Mouse (Mus musculus) embryonic facial prominence, embryonic 10.5 days (tissue): ENCODE data around the gene Cxxc4. TPM values are rescaled to one million over a fixed set of nuclear protein-coding genes. Genes with fewer than 3 reads are reported as not detected.

Experiments used
- DNase-seq: peaks from one replicate; pipeline ENCODE4 v3.0.0-alpha.2; 2017; ENCODE audit warnings: low spot score
- H3K27ac ChIP-seq: fragments of 300-500 bp; sonication (generic); replicated peaks from 2 replicates; pipeline ENCODE4 v1.5.1; 2016; ENCODE audit warnings: mild to moderate bottlenecking
- H3K27me3 ChIP-seq: fragments of 300-500 bp; sonication (generic); replicated peaks from 2 replicates; pipeline ENCODE4 v1.6.1; 2016; ENCODE audit warnings: low read depth, mild to moderate bottlenecking; ENCODE audit not compliant: poor library complexity, severe bottlenecking
- H3K36me3 ChIP-seq: fragments of 300-500 bp; sonication (generic); replicated peaks from 2 replicates; pipeline ENCODE4 v1.6.1; 2016; ENCODE audit warnings: mild to moderate bottlenecking, moderate library complexity
- H3K4me1 ChIP-seq: fragments of 300-500 bp; sonication (generic); 2 replicates; pipeline ENCODE4 v1.6.1; 2016
- H3K4me3 ChIP-seq: fragments of 300-500 bp; sonication (generic); 2 replicates; pipeline ENCODE4 v1.5.1; 2016; ENCODE audit warnings: mild to moderate bottlenecking, moderate library complexity
- H3K9me3 ChIP-seq: fragments of 300-500 bp; sonication (generic); 2 replicates; pipeline ENCODE4 v1.6.1; 2016; ENCODE audit warnings: mild to moderate bottlenecking
- WGBS: fragments of 180-500 bp; shearing (Covaris S2); methylation state at CpG from one replicate; pipeline ENCODE4 v1.1.7; 2016; 5-methylcytosine and 5-hydroxymethylcytosine counted together
- microRNA counts: library from miRNA; unstranded; fragments of <30 nt; microRNA quantifications from one replicate; lab custom pipeline; 2017
- microRNA-seq: library from miRNA; unstranded; fragments of <30 nt; microRNA quantifications from one replicate; pipeline ENCODE4, GENCODE M21; 2017
- polyA plus RNA-seq: library from polyadenylated mRNA; unstranded; fragments of >200 nt; fragmentation: Nextera tagmentation; extraction: Ambion mirVana; gene quantifications from 2 replicates; pipeline ENCODE4 v1.2.1, GENCODE M21; 2016

Gene Cxxc4
- polyA plus RNA-seq, 1 experiment from 2014 or later = 8.7 TPM

- Histone ChIP-seq H3K4me1 (peaks cover 11% of the 10 kb centered on the region), H3K36me3 (no peaks in the 10 kb centered on the region), H3K27me3 (no peaks in the 10 kb centered on the region), H3K27ac (no peak overlapping the region), H3K4me3 (no peak overlapping the region), H3K9me3 (no peaks in the 10 kb centered on the region)
- no peak for DNase-seq
These were observed 43.4 kb downstream of the Cxxc4 start for GRCm38 (mm10) chr3:134279655-134280054.

GRCm38 (mm10) chr3:134281527-134282370, 45.5 kb downstream of the Cxxc4 start:
- H3K9me3 ChIP-seq = no peaks in the 10 kb centered on the region
- H3K27ac ChIP-seq = no peak overlapping the region
- H3K27me3 ChIP-seq = no peaks in the 10 kb centered on the region
- DNase-seq = peak; percentile 10
- no peaks in the 10 kb centered on the region for H3K36me3 ChIP-seq
- H3K4me1 ChIP-seq = peaks cover 11% of the 10 kb centered on the region
- 31% methylated on average over 14 of the region's 14 CpGs for WGBS
- no peak overlapping the region for H3K4me3 ChIP-seq

GRCm38 (mm10) chr3:134295217-134295616, 58.9 kb downstream of the Cxxc4 start:
- Histone ChIP-seq H3K27me3 (no peaks in the 10 kb centered on the region), H3K9me3 (no peaks in the 10 kb centered on the region), H3K4me3 (no peak overlapping the region), H3K4me1 (no peaks in the 10 kb centered on the region), H3K27ac (no peak overlapping the region), H3K36me3 (no peaks in the 10 kb centered on the region)
- WGBS = 81% methylated on average over 6 of the region's 6 CpGs
- no peak for DNase-seq

- Histone ChIP-seq H3K4me3 (peak overlapping the region; percentile 43), H3K27me3 (no peaks in the 10 kb centered on the region), H3K9me3 (no peaks in the 10 kb centered on the region), H3K27ac (peak overlapping the region; percentile 49), H3K36me3 (no peaks in the 10 kb centered on the region), H3K4me1 (peaks cover 50% of the 10 kb centered on the region)
- peak; percentile 13 for DNase-seq
- WGBS = 29% methylated on average over 21 of the region's 21 CpGs
These were observed 66.6 kb downstream of the Cxxc4 start for GRCm38 (mm10) chr3:134302681-134303491.

- 46% methylated on average over 3 of the region's 3 CpGs for WGBS
- Histone ChIP-seq H3K4me3 (peak overlapping the region; percentile 43), H3K27me3 (no peaks in the 10 kb centered on the region), H3K9me3 (no peaks in the 10 kb centered on the region), H3K4me1 (peaks cover 52% of the 10 kb centered on the region), H3K36me3 (no peaks in the 10 kb centered on the region), H3K27ac (peak overlapping the region; percentile 49)
- no peak for DNase-seq
These were observed 67.2 kb downstream of the Cxxc4 start for GRCm38 (mm10) chr3:134303492-134303808.

GRCm38 (mm10) chr3:134306507-134306906, 70.2 kb downstream of the Cxxc4 start:
- Histone ChIP-seq H3K4me3 (no peak overlapping the region), H3K36me3 (no peaks in the 10 kb centered on the region), H3K27me3 (no peaks in the 10 kb centered on the region), H3K4me1 (peaks cover 52% of the 10 kb centered on the region), H3K27ac (peak overlapping the region; percentile 65), H3K9me3 (no peaks in the 10 kb centered on the region)
- peak; percentile 27 for DNase-seq
- 23% methylated on average over 4 of the region's 4 CpGs for WGBS

- no peak overlapping the region for H3K27ac ChIP-seq
- no peaks in the 10 kb centered on the region for H3K9me3 ChIP-seq
- H3K27me3 ChIP-seq = no peaks in the 10 kb centered on the region
- H3K36me3 ChIP-seq = no peaks in the 10 kb centered on the region
- no peak overlapping the region for H3K4me3 ChIP-seq
- peaks cover 44% of the 10 kb centered on the region for H3K4me1 ChIP-seq
- DNase-seq = no peak
These were observed 71.5 kb downstream of the Cxxc4 start for GRCm38 (mm10) chr3:134307801-134308200.

MicroRNA genes within 50 kb of the gene (microRNA counts, 519-probe panel; counts per million panel counts)
- microRNA mmu-miR-1895 (lab: Ali Mortazavi, UCI) = 188 counts per million, percentile 57 among the panel's probes with 10 or more counts

Small RNAs within 50 kb of the gene (microRNA-seq; reads per million reads assigned to microRNA genes)
- gene Mir1895 = not detected
